Mouse (Mus musculus) telencephalon, adult 2 months (tissue): Measurements from ENCODE around the gene Tcfl5.
A peak's percentile ranks its signal among the peaks of the same experiment; 100 is the strongest.

Experiments
- DNase-seq: peaks from one replicate; pipeline ENCODE4 v3.0.0-alpha.2; 2011; ENCODE audit warnings: low read depth, low spot score

The Tcfl5 gene

DNA sequence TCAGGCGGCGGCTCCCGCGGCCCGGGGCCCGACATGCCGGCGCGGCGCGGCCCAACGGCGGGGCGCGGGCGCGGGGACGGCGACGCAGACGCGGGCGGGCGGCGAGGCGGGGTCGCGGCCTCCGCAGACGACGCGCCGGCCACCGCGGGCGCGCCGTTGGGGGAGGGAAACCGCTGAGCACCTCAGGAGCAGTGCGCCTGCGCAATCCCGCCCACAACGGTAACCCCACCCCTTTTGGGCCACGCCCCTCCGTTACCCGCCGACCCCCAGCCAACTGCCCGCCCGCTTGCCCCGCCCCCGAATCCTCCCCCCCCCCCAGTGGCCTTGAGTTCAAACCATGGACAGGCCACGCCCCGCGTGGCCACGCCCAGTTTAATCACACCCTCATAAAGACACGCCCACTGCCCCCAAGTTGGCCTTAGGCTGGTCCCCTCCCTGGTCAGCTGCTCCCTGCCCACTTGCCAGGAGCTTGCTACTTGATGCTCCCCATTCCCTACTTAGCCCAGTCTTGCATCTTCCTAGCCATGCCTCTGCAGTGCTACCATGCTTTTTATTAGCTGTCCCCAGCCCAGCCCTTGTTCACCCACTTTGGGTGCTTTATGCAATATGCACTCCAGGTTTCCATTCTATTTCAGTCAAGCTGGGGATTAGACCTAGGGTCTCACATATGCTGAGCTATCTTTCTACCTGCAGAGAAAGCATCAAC is at the start of gene Tcfl5:
TSS of gene Tcfl5 (minus strand) at position 154 of the 706 bp plus-strand sequence.
- no peak for DNase-seq

DNA sequence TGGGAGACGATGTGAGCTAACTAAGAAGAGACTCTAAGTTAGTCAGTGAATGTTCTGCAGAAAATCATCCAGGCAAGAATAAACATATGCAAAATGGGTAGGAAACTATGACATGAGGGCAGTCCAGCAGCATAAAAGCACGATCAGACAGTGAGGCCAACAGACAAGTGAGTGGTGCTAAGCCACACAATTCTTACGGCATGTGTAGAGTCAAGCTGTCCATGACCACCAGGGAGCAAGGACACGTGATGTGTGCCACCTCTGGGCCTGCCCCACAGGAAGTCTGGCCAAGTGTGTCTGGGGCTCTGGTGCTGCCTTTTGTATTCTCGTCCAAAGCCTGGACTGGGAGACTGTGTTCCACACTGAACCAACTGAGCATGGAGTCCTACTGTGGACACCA is 47.3 kb upstream of the Tcfl5 start:
- DNase-seq, result no peak

DNA sequence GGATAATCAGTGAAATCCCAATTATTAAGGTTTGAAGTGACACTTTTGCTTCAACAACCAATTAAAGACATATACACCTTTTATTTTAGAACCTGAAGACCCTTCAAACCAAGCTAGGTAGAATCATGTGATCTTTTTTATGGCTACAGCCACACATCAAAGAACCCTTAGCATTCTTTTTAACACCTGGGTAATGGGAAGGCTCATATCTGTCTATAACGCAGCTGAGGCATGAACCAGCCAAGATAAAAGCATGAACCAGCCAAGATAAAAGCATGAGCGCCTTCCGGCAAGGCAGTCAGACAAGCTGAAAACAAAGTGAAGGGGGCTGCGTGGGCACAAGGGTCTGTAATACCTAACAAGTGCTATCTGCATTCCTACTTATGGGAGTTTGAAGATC is 41.5 kb upstream of the Tcfl5 start:
- DNase-seq, result no peak

DNA sequence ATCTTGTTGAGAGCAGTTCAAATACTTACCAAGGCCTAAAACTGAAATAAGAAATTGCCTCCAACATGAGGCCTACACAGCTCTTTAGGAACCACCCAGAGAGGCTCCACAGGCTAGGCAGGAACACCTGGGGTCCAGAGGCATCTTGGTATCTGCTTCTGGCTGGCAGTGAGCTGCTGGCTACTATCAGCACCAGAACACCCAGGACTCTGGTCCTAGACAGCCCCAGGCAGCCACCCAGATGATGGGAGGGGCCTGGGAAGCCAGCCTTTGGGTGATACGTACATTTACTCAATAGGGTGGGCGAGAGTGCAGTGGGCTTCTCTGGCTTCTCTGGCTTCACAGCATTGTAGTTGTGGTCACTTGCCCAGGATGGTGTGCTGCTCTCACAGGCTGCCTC is 41.0 kb upstream of the Tcfl5 start:
- DNase-seq, result no peak

DNA sequence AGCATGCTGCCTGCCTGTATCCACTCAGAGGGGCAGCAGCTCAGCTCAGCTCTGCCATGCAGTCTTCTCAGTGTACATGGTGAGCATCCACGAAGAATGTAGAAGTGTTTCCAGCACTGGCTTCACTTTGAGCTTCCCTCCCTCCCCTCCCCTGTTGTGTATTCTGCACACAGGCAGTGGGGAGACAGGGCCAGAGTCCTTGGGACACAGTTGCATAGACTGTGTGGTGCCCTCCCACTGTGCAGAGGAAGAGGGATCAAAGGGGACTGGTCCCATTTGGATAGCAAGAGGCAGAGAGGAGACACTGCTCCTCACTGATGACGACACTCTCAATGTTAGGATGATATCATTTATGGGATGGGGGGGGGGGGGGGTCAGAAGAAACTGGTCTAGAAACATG is 38.7 kb upstream of the Tcfl5 start:
- DNase-seq, result no peak

DNA sequence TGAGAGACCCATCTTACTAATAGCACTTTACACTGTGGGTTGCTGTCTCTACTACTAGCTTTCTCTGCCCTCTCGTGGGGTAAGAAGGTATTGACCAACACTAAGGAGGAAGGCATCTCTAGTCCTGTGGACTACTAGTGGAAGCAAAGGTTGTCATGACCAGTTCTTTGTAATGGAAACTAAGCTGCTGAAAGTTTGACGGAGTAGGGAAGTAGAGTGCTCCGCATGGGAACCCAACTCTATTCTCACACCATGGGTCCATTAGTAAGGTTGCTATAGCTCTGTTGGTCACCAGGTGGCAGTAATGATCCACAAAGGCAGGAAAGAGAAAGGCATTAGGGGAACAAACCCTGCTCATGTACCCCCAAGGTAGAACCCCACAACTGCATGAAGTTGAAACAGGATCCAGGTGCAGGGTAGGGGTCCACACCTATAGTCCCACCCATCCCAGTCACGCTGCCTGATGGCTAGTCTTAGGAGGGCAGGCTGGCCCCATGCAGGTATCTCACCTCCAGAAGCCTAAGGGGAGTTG is 36.2 kb upstream of the Tcfl5 start:
- DNase-seq, result peak; percentile 35

DNA sequence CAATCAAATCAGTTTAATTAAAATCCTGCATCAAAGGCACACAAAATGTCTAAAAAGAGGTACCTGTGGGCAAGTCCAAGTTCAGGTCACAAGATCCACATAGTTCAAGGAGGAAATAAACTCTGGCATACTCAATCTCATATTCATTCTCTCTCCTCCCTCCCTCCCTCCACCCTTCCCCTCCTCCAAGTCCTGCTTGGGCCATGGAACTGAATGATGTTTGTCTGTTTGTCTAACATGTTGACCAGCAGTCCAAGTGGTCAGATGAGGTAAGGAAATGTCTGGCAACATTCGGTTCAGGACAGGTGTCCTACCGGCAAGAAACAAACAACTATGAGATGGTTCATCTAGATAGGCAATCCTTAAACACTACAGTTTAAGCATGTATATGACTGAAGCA is 34.2 kb upstream of the Tcfl5 start:
- no peak for DNase-seq

DNA sequence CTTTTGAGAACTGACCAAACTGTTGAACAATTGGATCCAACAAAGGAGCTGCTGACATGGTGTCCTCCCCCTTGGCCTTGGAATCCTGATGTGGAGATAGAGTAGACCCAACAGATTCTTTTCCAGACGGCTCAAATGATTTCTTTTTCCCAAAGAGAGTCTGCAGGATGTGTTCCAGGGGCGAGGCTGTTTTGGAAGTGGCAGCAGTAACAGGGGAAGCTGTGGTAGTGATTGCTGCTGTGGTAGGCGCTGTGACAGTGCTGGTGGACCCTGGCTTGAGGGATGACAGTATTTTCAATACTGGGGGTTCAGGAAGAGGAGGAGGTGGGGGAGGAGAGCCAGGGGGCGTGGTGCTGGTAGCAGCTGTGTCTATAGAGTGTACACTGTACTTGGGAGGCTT is 19.5 kb upstream of the Tcfl5 start:
- no peak for DNase-seq

DNA sequence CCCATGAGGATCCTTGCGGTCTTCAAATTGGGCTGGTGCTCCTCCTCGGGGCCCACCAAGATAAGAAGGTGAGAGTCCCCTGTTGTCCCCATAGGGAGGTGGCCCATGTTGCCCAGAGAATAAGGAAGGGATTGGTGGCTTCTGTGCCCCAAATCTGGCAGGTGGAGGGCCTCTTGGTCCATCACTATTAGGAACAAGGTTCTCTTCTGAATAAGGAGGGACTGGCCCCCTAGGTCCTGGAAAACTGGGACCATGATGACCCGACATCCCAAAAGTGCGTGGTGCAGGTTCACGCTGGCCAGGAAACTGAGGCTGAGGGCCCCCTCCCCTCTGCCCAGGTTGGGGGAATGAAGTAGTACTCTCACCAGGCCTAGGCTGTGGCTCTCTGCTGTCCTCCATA is 18.0 kb upstream of the Tcfl5 start:
- no peak for DNase-seq

DNA sequence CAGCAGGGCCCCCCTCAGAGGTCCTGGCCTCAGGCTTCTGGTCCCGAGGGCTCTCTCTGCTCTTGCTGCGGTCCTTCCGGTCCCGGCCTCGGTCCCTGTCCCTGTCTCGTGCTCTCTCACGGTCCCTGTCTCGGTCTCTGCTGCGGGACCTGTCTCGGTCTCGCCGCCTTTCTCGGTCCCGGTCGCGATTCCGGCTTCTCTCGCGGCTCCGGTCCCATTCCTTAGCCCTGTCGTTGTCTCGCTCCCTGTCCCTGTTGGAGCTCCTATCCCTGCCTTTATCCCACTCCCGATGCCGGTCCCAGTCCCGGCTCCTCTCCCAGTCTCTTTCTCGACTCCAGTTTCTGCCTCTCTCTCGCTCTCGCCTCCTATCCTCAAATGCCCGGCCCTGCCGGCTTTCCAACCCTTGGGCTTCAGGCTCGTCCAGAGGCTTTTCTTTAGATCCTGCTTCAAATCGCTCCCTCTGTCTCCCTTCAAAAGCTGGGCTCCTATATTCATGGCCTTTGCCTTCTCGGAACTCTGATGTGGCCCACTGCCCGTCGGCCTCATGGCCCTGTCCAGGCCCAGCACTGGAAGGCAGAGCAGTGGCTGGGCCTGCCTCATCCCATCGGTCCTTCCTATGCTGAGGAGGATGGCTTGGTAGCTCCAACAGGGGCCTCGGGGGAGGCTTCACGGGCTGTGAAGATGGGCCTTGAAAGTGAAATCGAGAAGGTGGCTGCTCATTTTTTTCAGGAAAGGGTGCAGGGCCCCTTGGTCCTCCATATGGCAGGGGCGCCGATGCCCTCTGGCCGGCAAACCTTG is 17.0 kb upstream of the Tcfl5 start:
- DNase-seq, result no peak

DNA sequence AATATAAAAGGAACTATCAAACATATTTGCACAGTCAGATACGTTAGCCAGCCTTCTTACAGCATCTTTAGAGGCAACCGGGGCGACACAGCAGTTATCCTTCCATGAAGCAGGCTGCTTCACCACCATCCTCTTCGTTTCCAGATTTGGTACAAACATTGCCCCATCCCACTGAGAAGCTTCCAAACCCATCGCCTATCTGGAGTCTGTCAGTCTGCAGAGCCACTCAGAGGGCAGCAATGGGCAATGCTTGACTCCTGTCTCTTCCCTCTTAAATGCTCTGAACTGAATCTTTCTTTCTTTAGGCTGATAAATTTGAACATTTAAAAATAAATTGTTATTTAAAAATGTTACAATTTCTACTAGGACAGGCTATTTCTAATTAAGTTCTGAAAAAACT is 15.9 kb upstream of the Tcfl5 start:
- no peak for DNase-seq

DNA sequence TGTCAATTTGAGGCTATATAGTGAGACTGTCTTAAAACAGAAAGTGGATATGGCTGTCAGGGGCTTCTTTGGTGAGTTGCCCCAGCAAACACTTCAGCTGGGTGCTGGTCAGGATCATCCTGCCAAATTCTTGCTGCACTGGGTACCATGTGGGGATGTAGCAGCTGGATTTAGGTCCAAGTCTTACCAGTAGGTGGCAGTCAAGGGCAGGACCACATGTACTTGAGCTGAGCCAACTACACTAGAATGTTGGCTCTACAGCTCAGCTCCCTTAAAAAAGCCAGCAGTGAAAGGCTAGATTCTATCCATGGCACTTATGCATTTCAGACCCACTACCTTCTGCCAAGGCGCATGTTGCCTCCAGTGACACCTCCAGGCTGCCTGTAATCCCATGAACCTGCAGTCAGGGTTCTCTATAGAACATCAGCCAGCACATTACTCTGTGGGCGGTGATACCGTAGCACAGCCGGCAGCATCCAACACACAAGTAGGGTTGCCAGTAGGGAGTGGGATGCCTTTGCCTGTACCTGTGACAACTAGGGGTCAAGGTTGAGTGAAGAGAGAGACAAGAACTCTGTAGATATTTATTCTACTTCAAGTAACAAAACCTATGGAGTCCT is 15.0 kb upstream of the Tcfl5 start:
- DNase-seq, result peak; percentile 62

DNA sequence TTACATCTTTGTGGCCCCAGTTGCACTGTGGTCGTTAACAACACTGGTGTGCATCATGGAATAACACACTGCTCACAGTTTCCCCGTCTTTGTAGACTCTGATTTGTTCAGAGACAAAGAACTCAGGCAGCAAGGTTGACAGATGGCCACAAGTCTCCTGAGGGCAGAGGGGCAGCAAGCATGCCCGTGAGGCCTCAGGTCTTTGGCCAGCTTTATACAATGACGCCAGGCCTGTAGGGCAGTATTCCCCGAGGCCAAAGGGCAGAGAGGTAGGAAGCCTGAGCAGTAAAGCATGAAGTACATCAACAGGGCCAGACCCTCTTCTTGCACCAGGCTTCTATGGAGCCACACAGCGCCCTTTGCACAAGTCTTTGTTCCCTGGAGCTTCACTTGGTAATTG is 12.6 kb upstream of the Tcfl5 start:
- no peak for DNase-seq

DNA sequence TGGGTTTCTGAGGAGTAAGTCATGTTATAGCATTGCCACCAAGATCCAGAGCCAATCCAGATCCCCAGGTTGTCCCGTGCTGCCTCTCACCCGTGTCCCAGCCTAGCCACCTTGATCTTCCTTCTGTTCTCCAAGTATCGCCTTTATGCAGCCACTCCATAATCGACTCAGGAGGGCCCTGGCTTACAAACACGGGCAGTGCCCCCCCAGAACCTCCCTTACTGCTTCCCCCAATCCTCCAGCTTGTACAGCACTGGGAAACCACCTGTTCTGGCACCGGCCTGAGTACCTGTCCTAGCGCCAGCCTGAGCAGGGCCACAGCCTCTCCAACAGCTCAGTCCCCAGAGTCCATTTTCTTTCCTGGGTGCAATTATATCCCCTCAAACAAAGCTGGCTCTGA is 12.2 kb upstream of the Tcfl5 start:
- no peak for DNase-seq

DNA sequence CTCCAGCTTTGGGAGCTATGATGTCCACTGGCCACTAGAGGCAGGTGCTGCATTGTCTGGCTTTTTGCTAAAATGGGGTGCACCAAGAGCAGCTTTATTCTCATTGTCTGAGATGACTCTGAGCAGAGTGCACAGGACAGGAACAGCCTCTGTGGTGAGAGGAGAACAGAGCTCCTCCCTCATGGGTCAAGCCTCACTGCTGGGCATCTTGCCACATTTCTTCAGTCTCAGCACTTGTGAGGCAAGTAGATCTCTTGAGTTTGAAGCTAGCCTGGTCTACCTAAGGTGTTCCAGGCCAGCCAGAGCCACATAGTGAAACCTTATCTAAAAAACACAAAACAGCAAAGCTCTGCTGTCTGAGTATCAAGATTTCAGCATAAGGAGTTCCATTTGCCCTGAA is 4.3 kb upstream of the Tcfl5 start:
- DNase-seq, result no peak

DNA sequence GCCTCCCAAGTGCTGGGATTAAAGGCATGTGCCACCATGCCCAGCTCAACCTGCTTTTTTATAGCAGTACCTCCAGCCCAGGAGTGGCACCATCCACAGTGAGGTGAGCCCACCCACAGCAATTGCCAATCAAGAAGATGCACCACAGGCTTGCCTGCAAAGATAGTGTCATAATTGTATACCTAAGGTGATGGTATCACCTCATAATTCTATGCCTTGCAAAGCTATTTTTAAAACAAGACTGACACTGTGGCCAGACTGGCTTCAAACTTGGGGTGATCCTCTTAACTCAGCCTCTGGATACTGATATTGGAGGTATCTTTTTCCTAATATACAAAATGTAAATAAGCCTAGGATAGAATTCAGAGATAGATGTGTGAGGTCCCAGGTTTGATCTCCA is 1.1 kb upstream of the Tcfl5 start:
- DNase-seq, result no peak

DNA sequence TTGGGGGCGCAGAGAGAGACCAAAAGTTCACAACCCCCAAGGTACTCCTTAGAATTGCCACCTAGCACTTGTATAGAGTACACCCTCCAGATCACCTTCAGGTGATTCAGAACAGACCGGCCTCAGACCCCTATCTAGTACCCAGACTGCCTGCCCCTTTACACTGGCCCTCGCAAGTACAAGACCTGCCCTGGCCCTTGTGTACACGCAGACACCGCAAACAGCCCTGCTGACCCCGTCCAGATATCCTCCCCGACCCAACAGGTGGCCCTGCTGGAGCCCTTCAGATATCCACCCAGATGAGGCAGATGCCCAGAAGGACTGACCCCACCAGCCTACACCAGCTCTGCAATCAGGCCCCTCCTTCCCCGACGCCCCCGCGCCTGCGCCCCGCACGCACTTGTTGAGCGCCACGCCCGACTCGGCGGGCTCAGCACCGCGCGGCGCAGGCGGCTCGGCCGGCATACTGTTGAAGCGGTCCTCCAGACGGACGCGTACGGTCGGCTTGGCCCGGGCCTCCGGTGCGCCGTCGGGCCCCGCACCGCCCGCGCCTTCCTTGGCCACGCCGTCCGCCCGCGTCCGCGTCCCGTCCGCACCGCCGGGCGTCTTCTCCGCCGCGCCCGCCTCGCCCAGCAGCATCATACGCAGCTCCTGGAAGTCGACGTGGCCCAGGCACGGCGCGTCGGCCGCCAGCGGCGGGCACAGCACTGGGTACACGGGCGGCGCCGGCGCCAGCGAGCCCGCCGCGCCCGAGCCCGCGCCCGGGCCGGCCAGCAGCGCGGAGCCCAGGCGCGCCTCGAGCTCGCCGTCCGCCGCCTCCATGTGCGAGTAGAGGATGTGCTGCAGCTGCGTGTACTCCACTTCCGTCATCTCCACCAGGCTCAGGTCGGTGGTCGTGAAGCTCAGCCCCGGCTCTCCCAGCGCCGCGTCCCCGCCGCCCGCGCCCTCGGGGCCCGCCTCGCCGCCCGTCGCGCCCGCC is 643 bp downstream of the Tcfl5 start:
- DNase-seq, result no peak

DNA sequence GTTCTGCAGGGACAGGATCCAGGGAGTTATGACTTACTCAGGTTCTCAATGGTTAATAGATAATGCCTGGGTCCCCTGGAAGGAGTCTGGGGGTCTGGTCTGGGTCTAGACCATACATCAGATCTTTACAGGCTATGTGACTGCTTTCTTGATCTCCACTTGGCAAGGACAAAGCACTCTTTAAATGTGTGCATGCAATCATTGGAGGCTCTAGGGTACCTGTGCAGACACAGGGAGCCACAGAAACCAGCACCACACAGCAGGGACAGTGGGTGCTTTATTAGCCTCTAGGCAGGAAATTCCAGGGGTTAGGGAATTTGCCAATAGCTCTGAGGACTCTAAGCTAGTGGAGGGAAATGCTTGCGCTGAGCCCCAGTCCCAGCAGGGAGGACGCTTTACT is 30.6 kb downstream of the Tcfl5 start:
- no peak for DNase-seq

DNA sequence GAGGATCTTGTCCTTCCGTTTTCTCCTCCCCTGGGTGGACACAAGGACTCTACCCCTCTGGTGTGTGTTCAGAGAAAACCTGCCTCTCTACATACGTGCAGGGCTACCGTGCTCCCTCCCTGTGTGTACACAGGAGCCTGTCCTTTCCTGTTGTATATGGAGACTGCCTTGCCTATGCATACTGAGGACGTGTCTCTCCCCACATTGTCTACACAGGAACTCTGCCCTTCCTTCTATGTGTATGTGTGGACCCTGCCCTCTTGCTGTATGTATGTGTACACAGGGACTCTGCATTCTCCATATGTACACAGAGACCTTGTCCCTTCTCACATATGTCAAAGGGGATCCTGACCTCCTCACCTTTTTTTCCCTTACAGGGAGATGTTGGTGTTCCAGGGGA is 32.2 kb downstream of the Tcfl5 start:
- no peak for DNase-seq

DNA sequence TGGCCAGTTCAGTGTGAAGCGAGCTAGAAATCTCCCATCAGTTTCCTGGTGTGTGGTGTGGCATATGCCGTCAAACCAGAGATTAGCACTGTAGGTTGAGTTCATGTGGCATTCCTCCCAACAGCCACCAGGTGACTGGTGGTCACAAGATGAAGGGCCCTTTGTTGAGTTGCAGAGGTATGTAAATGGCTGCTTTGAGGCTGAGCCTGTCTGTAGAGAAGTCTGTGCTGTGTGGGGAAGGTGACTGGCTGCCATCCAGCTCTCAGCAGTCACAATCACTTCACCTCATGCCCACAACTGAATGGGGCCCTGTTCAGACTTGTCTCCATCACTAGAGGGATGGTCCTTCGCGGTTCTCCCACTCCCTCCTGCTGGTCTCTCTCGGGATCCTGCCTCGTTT is 37.7 kb downstream of the Tcfl5 start:
- DNase-seq, result no peak

DNA sequence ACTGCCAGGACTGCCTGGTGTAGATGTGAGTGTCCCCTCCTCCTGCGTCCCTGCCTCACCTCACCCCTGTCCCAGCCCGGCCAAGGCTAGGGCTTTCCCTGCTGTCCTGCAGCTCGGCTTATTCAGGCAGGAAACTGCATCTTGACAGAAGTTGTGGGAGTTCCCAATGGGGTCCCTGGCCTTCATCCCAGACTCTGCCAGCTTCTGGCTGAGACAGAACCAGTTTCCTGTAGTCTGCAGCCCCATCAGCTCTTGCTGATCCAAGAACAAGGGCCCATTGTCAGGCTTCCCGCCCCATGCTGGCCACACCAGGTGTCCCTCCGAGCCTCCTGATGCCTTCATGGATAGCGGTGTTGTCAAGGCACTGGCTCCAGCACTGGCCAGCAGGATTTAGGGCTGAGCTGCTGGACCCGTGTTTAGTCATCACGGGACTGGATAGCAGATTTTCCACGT is 41.9 kb downstream of the Tcfl5 start:
- DNase-seq, result no peak
